Mouse (Mus musculus): Measurements from ENCODE around the gene Wsb1. TPM values are rescaled to one million over a fixed set of nuclear protein-coding genes. Genes with fewer than 3 reads are reported as not detected.

The Wsb1 gene
- polyA plus RNA-seq, 1 experiment = 68.0 TPM

DNA sequence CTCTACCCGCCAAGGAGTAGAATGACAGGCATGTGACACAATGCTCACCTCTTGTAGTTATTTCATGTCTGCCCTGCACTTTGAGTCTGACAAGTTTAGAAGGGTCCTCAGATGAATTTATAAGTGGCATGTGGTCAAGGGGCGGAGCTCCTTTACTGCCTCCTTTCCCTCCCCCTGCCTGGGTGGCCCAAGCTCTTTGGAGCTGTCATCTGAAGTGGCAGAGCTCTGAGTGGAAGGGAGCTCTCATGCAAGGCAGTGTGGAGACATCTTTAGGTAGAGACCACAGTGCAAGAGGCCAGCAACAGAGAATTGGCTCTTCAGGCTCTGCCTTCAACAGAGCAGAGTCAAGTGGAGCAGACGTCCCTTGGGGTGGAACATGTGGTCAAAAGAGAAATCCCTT is 50.0 kb downstream of the Wsb1 start:
- no peak for TF ChIP-seq GATA1 (IDR thresholded peaks at IDR 0.05; ENCODE audit: low read length)

GRCm38 (mm10) chr11:79200502-79200901 is 54.0 kb downstream of the Wsb1 start:
- TF ChIP-seq GATA1 (IDR thresholded peaks at IDR 0.05; ENCODE audit: low read length) = no peak

DNA sequence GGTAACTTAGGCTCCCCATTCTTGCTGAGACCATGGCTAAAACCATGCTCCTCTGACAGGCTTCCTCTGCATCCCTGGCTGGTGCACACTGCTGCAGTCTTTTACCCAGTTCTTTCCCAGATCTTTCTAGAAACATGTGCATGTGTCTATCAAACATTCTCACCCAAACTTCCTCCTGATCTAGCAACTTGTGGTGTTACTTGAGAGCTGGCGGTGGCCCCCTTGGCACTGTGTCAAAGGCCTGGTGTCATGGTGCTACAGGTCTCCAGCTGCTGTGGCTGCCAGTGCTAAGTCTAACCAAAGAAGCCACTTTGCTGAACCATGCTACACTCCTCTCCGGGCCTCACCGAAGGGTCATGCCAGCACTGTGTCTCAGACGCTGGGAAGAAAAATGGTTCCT is 55.9 kb downstream of the Wsb1 start:
- no peak for TF ChIP-seq GATA1 (IDR thresholded peaks at IDR 0.05; ENCODE audit: low read length)

GRCm38 (mm10) chr11:79197846-79198235 is 56.6 kb downstream of the Wsb1 start:
- no peak for TF ChIP-seq GATA1 (IDR thresholded peaks at IDR 0.05; ENCODE audit: low read length)

GRCm38 (mm10) chr11:79196876-79197845 is 57.3 kb downstream of the Wsb1 start:
- TF ChIP-seq GATA1 (IDR thresholded peaks at IDR 0.05; ENCODE audit: low read length) = no peak

- no peak for TF ChIP-seq GATA1 (IDR thresholded peaks at IDR 0.05; ENCODE audit: low read length)
These were observed 58.1 kb downstream of the Wsb1 start for GRCm38 (mm10) chr11:79196196-79196869.

GRCm38 (mm10) chr11:79192176-79192575 is 62.3 kb downstream of the Wsb1 start:
- no peak for TF ChIP-seq GATA1 (IDR thresholded peaks at IDR 0.05; ENCODE audit: low read length)

DNA sequence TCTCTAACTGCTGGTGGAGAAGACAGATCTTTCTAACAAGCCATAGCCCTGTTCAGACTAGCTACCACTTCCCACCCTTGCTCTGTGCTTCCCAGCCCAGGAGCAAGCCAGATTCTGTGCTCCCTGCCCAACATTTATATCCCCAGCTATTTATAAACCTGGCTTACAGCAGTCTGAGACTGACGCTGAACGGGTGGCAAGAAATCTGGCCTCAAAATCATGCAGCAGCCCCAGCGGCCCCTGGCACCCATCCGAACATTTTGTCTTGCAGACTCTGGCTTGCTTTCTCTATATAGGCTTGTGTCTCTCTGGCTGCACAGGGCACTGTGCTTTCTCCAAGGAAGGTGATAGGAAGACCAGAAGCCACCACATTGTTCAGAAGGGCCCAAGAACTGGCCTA is 63.3 kb downstream of the Wsb1 start:
- TF ChIP-seq GATA1 (IDR thresholded peaks at IDR 0.05; ENCODE audit: low read length) = no peak

DNA sequence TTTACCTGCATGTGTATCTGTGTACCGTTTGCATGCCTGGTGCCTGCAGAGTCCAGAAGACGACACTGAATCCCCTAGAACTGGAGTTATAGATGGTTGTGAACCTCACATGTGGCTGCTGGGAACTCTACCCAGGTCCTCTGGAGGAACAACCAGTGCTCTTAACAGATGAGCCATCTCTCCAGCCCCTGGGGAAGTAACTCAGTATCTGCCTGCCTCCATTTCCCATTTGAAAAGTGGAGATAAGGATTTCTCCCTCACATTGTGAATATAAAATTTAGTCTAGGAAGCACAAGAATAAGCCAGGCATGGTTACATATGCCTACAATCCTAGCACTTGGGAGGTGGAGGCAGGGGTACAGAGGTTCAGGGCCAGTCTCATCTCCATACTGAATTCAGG is 64.2 kb downstream of the Wsb1 start:
- TF ChIP-seq GATA1 (IDR thresholded peaks at IDR 0.05; ENCODE audit: low read length) = no peak

Other genes starting within 250 kb of the Wsb1 start
- 13.4 and 20.3 TPM in 2 replicates for gene Ksr1, start 108.3 kb downstream of the Wsb1 start, polyA plus RNA-seq (2012)
- not detected in 2 replicates for gene Gm9964, start 42.2 kb upstream of the Wsb1 start, polyA plus RNA-seq (2012)
- gene Nf1, start 85.0 kb upstream of the Wsb1 start, polyA plus RNA-seq (2012) = 8.0 and 8.5 TPM in 2 replicates
- gene Omg, start 249.4 kb upstream of the Wsb1 start, polyA plus RNA-seq (2012) = 0.04 TPM in 1 of 2 replicates, not detected in the other

Data from G1E-ER4 (cell line).